Mouse (Mus musculus) erythroblast, adult 5-6 weeks (primary cell): ENCODE results near the gene Ckm. TPM values are rescaled to one million over a fixed set of nuclear protein-coding genes. Genes with fewer than 3 reads are reported as not detected.

Experiments used
- ATAC-seq: replicated peaks from 2 replicates; pipeline ENCODE4 v1.8.0; 2016; ENCODE audit warnings: moderate number of reproducible peaks, mild to moderate bottlenecking, moderate TSS enrichment, inconsistent platforms; ENCODE audit not compliant: poor library complexity, low FRiP score, severe bottlenecking
- total RNA-seq, 2 experiments: library from RNA; stranded (forward) in 1 of 2; stranded (reverse) in 1 of 2; fragments of 150-400 nt in 1 of 2; fragments of 200-764, 138-1000 nt in 1 of 2; gene quantifications; 2 replicates each; pipeline versions ENCODE4 v1.2.3 to v1.2.4; 2015 to 2017; ENCODE audit warnings: low replicate concordance in 2 of 2

The Ckm gene
- total RNA-seq (2015; ENCODE audit: low replicate concordance), result not detected in 2 replicates
- total RNA-seq (2017; ENCODE audit: low replicate concordance), result not detected in 2 replicates

DNA sequence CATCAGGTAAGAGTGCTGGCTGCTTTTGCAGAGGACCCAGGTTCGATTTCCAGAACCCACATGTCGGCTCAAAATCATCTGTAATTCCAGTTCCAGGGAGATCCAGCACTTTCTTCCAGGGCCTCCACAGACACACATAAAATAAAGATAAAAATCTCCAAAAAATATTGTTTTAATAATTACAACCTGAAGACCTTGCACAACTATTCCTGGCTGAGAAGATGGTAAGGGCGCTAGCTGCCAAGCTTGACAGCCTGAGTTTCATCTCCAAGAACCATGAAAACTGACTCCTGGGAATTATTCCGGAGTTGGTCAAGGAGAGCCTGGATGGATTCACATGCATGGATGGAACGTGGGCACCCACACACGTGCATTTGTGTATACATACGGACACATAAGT, at the start of gene Ckm:
Gene Ckm (plus strand): TSS at position 301 of the 400 bp plus-strand sequence.
- ATAC-seq, result no peak

DNA sequence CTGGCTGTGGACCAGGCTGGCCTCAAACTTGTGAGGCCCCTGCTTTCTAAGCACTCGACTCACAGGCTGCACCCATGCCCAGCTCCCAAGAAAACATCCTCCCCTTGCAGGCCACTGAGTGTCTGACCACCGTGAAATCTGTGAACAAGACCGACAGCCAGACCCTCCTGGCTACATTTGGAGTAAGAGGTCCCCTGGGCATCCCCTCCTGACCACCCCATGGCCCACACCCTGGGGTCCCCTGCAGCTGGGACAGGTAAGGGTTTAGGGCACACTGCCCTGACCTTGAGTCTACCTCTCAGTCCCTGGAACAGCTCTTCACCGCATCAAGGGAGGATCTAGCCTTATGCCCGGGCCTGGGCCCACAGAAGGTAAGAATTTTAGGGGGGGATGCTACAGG, 49.6 kb upstream of the Ckm start:
- ATAC-seq, result no peak

DNA sequence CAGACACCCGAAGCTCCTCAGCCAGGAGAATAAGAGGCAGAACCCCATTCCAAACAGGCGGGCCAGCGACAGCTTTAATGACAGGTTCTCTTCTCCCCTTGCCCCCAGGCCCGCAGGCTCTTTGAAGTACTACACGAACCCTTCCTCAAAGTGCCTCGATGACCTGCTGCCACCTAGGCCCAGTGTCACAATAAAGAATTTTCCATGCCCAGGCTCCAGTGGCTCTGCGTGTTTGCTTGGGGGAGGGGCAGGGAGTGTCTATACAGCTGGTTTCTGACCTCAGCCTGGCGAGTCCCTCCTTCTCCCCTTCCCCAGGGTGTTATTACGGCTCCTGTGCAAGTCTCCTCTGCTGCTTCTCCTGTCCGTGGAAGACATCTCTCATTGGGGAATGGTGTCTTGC, 48.3 kb upstream of the Ckm start:
- no peak for ATAC-seq

DNA sequence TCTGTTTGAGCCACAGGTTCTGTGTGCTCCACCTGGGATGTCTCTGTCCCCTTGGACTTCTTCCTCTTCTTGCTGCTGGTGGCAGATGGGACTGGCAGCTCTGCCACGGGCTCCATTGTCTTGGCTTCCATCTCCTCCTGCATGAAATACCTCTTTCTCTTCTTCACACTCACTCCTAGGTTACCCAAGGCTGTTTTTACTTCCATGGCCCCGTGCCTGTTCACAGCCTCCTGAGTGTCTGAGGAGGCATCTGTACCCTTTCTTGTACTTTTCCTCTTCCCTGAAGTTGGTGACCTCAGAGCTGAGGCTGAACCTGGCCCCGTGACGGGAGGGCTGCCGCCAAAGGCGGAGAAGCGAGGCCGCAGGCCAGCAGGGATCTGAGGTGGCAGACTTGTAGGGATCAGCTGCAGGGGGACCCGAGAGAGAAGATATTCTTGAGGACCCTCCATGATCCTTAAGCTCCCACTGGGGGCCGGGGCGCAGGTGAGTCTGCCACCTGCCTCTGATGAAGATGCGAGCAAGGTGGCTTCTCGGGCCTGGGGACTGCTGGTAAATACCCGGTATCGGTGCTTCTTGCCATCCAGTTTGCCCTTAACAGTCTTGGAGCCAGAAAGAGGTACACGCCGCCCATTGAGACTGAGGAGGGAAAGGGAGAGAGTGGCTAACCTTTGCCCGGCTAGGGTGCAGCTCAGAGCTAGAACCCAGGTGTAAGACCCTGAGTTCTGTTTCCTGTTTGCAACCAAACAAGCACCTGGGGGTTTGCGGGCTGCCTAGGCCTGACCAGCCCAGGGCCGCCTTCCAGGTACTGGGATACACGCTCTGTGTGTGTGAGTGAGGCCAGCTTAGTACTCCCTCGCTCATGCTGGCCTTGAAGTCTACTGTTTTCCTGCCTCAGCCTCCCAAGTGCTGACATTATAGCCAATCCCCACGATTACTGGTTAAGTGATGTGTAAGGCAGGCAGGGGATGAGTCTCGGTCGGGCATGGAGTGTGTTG, 46.9 kb upstream of the Ckm start:
- no peak for ATAC-seq

DNA sequence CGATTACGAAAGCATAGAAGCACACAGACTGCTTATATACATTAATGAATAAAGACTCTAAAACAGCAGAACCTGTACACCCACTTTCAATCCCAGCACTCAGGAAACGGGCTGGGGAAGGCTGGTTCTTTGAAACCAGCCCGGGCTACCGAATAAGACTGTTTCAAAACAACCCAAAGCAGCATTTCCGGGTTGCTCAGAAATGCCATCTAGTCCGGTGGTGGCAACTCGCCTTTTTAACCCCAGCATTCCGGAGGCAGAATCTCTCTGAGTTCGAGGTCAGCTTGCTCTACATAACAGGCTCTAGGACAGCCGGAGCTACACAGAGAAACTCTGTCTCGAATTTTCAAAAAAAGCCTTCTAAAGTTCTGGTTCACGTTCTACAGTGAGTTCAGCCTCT, 45.9 kb upstream of the Ckm start:
- ATAC-seq, result no peak

DNA sequence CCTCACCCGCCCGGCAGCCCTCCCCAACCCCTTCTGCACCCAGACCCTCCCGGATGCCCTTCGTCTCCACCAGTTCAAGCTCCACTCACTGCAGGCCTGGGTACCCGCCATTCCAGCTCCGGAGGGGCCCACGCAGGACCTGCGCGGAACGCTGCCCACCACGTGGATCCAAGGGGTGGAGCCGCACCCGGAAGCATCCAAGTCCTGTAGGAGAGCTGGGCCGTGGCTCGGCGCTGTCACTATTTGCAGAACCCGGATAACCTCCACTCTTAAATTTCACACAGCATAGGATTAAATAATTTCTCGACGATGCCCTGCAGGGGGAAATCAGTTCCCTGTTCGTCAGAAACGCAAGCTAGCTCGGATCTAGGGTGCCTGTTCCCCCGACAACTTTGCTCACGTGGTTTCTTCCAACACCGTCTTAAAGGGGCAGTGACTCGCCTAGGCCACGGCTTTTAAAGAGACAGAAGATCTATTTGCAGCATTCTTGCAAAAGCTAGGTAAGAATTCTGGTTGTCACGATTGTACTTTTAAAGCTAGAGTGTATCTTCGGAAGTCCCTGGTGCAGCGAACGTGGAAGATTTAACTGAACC, 45.2 kb upstream of the Ckm start, which contains the start of the genes Cd3eap and Ppp1r13l:
Gene Cd3eap (minus strand): TSS at position 185 of the 593 bp plus-strand sequence.
Gene Ppp1r13l (plus strand): TSS at position 451 of the 593 bp plus-strand sequence.
- peak; percentile 68 for ATAC-seq

DNA sequence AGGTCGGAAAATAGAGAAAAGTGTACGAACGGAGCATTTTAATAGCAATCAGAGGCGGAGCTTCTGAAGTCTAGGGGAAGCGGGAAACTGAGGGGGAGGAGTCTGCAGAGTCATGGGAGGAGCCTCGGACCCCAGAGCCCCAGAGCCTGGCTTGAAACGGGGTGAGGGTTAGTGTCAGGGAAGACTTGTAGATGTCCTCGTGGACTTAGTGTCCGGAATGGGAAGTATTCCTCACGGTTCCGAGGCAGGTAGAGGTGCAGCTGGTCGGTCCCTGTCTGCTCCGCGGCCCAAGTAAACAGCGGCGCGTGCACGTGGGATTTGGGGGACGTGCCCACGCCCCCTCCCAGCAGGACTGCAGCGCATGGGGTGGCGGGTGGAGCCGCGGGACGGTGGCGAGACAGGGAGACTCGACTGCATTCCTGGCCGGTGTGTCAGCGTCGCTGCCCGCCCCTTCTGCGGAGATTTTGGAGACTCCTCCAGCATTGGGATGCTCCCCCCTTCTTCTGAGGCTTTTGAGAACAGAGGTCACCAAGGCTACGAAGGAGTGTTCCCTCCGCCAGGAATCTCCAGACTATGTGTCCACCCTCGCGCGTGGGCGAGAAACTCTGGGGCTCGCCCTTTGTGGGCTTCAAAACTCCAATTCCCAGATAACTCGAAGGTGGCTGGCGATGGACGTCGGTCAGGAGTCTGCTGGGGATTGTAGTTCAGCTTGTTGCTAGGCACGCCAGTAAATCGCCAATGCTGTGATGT, 44.5 kb upstream of the Ckm start:
- peak; percentile 55 for ATAC-seq

DNA sequence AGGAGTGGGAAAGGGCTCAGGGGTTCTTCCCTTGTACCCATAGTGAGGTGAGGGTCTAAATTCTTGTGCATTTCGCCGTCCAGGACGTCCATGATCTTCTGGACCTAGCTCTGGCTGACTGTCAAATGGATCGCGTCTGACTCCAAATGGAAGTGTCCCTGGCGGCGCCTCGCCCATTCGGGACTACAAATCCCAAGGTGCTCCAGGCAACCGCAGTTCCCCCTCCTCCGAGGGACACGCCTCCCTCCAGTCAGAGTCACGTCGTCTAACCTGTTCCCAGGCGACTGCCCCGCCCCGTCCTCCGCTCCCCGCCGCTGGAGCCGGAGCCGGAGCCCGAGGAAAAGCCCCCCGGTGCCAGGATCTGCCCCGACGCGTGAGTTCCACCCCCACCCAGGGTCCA, 43.6 kb upstream of the Ckm start:
- ATAC-seq, result peak; percentile 80

DNA sequence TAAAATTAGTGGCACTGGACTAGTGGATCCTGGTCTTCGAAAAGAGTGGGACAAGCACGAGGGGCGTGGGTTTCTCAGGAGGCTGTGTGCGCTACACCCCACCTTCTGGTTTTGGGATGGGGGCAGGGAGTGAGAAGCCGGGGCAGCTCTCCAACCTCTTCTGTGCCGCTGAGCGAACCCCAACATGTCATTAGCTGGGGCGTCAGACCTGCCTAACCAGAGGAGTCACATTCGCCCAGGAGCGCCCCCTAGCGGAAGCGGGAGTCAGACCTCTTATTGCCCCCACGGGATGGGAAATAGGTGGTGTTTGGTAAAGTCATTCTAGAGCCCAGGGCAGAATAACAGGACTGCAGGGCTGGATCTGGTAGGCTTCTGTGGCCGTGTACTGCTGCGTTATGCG, 42.9 kb upstream of the Ckm start:
- ATAC-seq, result peak; percentile 47

DNA sequence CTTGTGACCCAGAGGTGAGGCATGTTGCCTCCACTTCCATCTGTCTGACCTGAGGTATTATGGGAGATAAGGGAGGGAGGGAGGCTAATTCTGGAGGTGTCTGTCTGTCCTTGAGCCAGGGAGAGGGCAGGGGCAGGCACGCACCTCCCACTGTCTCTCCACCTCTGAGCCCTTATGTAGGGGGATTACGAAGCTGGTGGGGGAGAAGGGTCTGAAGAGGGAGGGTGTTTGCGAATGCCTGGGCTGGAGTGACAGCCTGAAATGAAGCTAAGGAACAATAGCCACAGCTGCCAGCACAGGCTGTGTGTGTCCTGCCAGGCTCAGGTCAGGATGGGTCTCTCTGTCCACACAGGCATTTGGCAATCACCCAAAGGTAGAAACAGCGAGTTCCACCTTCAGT, 42.3 kb upstream of the Ckm start:
- ATAC-seq, result no peak

DNA sequence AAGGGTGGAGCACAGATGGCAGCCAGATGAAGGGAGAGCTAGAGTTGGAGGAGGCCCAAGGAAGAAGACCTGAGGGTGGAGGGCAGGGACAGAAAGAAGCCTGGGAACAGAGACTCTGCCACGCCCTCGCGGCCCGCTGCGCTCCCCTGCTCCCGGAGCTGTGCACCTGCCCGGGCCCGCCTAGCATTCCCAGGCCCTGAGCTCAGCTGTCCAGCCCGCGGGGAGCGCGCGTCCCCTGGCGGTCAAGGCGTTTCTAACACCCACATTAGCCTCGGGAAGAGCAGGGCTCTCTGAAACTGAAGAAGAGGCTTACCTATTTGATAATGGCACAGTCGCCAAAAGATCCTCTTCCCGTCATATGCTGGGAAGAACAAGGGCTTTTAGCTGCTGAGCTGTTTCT, 40.7 kb upstream of the Ckm start:
- ATAC-seq, result no peak

DNA sequence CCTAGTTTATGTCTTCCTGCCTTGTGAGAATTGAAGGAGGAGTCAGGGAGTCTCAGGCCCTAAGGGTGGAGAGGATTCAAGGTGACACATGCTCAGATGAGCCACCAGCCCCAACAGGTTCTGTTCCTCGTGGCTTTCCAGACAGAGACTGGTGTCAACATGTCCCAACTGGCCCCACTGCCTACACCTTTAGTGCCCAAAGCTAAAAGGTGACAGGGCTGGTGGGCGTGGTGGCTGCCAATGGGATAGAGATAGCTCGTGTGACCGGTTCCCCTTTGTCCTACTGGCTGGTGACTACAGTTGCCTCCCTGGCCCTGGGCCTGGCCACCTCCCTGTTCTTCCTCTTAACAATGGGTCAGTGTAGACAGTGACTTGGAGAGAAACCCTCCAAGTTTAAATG, 39.2 kb upstream of the Ckm start:
- ATAC-seq, result no peak

DNA sequence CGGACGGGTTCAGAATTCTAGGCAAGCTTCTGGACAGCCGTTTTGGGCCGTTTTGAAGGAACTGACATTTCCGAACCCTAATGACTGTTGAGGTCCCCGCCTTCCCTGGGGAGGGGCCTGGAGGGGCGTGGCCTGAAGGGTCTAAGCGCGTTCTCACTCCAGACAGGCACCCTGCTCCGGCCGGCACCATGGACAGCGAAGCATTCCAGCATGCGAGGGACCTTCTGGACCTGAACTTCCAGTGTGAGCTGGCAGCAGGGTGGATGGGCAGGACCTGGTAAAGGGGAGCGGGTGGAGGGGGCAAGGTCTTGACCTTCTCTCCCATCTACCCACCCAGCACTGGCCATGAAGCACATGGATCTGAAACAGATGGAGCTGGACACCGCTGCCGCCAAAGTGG, 36.2 kb upstream of the Ckm start:
- no peak for ATAC-seq

DNA sequence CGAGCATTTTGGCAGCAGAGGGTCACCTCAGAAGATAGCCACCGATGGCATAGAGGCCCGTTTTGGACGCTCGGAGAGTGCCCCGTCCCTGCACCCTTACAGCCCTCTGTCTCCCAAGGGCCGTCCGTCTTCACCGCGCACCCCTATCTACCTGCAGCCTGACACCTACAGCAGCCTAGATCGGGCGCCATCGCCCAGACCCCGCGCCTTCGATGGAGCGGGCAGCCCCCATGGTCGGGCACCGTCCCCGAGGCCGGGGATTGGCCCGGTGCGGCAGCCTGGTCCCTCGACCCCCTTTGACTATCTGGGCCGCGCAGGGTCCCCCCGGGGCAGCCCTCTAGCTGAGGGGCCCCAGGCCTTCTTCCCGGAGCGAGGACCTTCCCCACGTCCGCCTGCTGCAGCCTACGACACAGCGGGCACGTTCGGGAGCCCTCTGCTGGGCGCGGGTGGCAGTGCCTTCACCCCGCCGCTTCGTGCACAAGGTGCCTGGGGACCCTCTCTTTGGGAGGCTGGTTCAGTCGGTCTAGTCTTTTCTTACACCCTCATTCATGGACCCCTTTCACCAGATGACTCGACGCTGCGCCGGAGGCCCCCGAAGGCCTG, 34.7 kb upstream of the Ckm start:
- no peak; the same call in 1 of the 2 replicates for ATAC-seq

DNA sequence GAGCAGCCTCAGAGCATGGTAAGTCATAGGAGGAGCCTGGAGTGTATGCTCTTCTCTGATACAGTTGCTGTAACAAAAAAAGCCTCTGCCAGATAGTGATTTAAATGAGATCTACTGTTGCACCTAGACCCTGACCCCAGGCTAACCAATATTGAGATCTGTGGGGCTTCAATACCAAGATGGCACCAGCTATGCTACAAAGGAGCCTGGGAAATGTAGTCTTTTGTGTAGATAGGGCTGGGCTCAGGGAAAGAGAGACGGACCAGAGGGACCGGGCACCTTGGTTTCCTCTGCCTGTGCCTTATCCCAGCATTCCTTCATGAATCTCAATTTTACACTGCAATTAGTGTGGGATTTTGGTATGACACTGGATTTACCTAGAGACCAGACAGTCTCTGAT, 31.2 kb upstream of the Ckm start:
- no peak for ATAC-seq

DNA sequence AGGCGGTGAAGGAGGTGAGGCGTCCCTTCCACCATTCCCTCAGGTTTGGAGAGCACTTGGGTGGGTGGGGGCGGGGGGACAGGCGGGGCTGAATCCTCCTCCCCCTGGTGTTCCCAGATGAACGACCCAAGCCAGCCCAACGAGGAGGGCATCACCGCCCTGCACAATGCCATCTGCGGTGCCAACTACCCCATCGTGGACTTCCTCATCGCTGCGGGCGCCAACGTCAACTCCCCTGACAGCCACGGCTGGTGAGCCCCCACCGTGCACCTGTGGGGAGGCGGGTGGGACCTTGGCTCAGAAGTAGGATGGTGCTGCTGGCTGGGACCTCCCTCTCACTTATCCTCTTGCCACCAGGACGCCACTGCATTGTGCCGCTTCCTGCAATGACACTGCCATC, 29.2 kb upstream of the Ckm start:
- ATAC-seq, result no peak

DNA sequence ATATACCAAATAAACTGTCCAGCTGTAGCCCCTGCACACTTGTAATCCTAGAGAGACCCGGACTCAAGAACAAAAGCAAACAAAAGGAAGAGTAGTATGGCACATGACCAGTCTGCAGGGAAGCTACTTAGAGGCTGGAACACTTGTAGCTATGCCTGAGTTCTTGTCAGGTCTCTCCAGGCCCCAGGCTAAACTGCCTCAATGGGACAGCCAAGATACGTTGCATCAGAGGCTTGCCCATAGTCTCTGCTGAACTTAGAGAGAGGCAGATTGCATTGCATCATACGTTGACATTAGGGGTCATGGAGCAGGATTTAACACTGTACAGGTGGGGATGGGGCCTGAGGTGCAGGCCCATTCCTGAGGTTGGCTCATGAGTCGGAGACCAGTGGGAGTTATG, 28.6 kb upstream of the Ckm start:
- no peak for ATAC-seq

DNA sequence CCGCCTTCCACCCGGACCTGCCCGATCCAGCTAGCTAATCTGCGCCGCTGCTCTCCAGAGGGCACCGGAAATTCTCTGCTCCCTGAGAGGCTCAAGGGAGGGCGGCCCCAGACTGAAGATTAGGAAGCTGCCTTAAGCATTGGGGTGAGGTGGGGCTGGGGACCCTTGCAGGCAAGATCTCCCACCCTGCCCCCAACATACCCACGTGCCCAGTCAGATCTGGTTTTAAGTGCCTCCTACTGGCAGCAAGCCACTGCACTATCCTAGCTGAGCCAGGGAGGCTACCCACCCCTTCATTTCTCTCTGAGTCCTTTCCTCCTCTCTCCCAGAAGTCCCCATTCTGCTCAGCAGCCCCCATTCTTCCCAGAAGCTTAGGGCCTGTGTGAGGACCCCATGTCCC, 26.5 kb upstream of the Ckm start:
- ATAC-seq, result no peak

DNA sequence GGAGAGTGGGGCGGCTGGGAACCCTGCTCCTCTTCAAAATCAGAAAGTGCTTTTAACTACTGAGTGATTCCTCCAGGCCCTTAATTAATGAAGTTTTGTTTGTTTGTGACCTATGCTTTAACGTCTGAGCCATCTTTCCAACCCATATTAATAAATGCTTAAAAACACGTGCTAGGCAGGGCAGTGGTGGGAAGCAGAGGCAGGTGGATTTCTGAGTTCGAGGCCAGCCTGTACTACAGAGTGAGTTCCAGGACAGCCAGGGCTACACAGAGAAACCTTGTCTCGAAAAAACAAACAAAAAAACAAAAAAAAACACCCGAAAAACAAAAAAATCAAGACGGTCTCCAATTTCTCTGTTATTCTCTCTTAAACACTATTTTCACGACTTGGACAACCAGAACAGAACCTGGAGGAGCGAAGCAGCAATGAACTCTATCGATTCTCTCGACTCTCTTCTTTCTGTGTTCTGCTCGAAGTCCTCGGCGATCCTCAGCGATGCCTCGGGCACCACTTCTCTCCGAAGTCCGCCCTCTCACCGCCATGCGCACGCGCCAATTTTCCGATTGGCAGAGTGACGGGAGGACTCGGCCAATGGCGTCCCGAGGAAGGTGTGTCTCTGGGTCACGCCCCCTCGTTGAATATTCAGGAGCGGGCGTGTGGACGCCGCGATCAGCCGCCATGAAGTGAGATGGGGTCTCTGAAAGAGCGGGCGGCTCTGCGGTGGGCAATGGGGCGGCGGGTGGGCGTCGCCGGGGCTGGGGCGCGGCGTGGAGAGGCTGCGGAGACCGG, 23.0 kb upstream of the Ckm start, which contains the start of gene Ercc2:
Gene Ercc2 (plus strand): TSS at position 634 of the 789 bp plus-strand sequence.
- peak; percentile 99 for ATAC-seq
